Mouse (Mus musculus): Measurements from ENCODE around the gene Ubr4.

- no peak for TF ChIP-seq CTCF (IDR thresholded peaks at IDR 0.05)
- no peak for TF ChIP-seq POLR2A (IDR thresholded peaks at IDR 0.05; ENCODE audit: insufficient read depth, low read depth, low read length)
These were observed 34.5 kb downstream of the Ubr4 start for GRCm38 (mm10) chr4:139386869-139387319.
